Mouse (Mus musculus) CD8-positive naive resting alpha-beta T cell, adult 2 months (primary cell): ENCODE results near the gene Fras1.

ENCODE experiments used
- DNase-seq, 2 experiments: peaks; one replicate each; pipeline ENCODE4 v3.0.0; 2022; ENCODE audit warnings: low read depth in 2 of 2, low spot score in 2 of 2

The Fras1 gene

DNA sequence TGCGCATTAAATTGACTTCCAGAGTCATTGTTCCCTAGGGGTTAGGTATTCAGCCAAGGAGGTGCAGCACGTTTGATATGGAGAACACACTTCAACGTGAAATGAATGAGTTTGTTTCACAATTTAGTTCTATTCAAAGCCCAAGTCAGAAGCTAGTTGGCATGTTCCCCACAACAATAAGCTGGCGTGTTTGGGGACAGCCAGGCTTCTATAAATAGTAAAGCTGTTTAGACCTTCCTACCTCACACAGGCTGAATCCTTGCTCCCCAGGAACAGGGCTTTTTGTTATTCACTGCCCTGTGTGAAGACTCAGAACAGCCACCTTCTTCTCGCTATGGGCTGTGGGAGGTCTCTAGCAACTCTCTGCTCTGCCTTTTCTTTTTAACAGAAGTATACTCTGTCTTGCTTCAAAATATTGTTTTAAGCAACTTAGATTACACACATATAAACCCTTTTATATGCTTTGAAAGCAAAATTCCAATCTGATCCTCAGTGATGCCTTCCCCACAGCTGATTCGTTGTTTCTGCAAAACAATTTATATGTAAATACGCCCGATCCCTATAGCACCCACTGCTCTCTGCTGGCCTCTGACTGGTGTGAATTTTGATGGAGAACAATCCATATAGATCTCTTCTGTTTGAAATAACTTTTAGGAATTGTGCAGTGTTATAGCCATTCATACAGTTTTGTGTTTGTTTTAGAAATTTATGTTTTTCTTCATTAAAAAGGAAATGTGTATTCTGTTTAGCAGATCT is 184.5 kb downstream of the Fras1 start:
- no peak for DNase-seq

DNA sequence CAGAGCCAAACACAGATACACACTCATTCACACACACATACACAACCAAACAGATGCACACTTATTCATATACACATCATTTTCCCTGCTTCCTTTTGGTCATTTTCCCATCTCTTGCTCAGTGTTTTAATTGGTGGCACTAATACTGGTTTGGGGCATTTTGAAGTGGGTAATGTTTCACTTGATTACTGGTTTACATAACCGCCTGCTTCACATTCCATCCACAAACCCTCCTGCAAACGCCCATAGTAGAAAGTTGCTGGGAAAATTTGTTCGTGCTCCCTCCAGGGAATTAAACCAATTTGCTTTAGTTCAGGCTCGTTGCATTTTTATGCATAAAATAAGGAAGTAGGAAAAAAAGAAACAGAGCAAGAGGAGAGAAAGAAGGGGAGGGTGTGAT is 200.8 kb downstream of the Fras1 start:
- DNase-seq: no peak

DNA sequence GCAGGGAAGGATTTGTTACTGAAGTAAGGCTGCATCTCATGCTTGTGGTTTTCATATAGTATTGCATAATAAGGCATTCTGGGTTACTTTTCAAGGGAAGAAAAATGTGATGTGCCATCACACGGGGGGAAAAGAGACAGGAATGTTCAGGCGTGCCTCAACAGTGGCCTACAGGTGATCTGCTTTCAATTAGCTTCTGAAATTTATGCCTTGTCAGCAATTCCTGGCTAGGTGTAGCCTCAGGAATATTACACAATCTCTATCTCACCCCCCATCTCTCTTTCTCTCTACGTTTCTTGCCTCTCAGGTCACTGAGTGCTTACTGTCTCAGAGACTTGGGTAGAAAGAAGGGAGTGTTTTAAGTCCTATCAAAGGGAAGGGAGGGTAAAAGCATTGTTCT is 204.9 kb downstream of the Fras1 start:
- no peak for DNase-seq

DNA sequence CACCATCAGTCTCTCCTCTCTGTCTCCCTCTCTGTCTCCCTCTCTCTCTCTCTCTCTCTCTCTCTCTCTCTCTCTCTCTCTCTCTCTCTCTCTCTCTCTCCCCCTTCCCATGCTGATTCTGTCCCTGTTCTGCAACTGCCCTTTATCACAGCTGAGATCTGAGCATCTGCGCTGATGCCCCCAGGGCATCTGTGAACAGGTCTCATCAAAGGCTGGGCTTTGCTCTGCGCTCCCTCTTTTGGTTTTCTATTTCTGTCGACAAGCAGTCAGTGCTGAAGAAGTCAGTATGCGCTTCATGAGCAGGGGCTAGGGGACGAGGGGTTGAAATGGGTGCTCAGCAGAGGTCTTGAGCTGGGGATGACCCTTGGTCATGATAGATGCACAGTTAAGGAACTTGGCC is 206.2 kb downstream of the Fras1 start:
- DNase-seq: no peak

DNA sequence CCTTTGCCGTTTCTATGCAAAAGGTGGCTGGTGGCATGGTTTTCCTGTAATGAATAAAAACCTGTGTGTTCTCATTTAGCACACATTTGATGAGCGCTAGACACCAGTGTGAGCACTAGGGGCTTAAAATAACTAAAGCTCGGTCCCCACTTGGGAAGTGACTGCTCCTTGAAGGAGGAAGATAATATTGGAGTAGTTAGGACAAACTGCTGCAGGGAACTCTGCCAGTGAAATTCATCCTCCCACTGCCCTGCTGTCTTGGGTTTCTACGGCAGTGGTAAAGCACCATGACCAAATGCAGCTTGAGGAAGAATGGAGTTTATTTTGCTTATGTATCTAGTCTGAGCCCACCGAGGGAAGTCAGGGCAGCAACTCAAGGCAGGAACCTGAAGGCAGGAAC is 211.0 kb downstream of the Fras1 start:
- no peak for DNase-seq

DNA sequence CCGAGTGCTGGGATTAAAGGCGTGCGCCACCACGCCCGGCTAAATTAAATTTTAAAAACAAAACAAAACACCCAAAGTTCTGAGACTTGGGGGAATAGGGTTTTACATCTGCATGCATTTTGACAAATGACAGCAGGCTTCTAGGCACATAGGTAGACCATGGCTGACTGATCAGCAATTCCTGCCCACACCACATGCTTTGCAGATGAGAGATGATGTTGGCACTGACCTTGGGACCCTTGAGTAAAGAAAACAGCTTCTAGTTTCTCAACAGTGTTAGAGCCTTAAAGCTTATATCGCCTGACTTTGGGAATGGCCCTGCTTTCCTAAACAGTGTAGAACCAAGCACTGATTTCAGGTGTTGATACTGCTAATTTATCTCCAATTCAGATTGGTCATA is 216.9 kb downstream of the Fras1 start:
- no peak for DNase-seq

DNA sequence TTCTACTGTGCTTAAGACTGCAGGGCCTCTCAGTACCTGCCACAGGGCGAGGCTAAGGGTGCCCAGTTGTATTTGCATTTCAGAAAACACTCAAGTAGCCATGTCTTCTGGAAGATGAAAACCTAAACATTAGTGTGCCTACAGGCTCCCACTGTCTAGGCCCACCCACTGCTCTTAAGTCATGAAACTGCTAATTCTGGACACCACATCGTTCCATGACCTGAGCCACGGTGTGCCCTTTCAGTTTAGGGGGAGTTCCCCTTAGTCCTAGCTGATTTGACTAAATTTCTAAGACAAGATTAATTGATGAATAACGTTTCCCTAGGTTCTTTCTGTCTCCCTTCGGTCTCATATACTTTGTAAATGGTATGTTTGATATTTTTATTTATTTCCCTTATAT is 222.0 kb downstream of the Fras1 start:
- no peak for DNase-seq

DNA sequence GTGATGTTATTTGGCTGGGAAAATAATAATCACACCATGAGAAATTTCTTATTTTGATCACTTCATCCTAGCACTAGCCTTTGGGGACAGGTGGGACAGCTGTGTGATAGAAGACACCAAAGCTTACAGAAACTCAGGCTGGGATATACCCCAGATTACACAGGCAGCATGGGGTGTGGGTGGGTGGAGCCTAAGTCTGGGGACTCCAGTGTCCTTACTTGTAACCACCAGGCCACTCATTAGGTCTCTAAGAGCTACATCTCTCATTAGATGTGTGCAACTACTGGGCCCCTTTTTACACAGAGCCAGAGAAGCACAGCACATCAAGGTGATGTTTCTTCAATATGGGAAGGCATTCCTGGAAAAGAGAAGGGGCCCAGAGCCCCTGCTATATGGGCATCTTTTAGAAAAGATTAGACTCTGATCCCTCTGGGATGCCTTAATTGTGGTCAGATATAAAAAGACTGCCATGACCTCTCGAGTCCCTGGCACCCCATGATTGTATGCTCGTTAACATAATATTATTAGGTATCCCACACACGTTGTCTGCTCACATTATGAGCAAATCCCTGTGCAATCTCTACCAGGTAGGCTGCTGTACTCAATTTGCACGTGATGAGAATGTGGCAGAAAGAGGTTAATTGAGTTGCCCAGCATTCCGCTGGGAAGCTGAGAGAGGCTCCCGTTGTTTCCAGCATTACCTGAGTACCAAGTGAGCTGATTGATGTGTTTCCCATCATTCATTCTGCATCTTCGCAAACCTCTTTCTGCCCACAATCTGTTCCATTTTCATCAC is 230.4 kb downstream of the Fras1 start:
- DNase-seq: no peak

DNA sequence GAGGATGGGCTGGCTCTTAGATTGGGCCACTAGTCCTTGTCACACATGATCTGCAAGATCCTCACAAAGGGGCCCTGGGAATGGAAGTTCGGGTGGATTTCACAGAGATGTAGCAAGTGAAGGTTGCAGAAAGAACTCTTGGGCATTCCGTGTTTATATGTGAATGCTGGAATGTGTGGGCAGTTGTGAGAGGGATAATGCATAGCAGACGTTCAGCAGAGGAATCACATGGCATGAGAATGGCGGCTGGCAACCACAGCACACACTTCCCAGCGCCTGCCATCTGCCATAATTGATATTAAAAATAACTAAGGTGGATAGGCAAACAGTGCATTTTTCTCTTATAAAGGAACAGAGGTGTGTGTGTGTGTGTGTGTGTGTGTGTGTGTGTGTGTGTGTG is 234.3 kb downstream of the Fras1 start:
- no peak for DNase-seq

DNA sequence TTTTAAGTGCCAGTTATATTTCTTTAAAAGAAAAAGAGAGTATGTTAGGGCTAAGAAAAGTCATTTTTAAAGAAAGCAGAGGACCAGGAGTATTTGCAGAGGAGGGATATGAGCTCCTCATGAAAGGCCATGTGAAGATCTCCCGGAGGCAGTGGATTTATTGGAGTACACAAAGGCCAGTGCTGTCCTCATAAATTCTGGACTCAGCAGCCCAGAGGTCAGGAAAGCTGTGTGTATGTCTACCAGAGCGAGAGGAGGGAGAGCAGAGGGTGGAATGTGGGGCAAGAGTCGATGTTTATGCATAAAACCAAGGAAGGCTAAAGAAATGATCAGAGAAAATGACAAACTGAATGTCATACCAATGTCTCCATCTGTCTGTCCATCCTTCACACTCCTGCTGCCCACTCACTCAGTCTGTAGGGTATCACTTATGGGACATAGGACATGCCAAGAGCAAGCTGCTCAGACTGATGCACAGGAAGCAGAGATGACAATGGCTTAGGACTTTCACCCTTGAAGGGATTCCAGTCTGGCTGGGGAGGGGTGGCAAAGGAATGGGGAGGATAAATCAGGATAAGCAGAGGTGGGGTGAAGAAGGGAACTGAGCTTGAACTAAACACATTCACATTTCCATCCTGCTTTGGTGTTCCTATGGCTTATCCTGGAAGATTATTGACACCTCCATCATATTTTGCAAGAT is 235.0 kb downstream of the Fras1 start:
- DNase-seq: no peak

DNA sequence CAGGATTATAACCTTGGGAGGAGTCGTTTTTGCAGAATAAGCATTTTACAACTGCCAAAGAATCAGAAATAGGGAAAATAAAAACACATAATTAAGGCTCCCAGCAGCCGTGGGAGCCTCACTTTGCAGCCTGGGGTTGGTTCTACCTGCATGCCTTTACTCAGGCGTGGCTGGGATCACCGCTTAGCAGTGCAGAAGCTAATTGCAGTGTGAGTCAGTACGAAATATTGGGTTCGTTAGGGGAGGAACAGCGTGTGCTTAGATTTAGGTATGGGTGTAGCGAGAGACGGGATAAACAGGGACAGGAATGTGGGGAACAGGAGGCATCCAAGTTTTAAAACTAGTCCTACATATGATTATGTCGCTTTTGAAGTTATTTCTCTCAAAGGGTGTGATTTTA is 238.3 kb downstream of the Fras1 start:
- no peak for DNase-seq

DNA sequence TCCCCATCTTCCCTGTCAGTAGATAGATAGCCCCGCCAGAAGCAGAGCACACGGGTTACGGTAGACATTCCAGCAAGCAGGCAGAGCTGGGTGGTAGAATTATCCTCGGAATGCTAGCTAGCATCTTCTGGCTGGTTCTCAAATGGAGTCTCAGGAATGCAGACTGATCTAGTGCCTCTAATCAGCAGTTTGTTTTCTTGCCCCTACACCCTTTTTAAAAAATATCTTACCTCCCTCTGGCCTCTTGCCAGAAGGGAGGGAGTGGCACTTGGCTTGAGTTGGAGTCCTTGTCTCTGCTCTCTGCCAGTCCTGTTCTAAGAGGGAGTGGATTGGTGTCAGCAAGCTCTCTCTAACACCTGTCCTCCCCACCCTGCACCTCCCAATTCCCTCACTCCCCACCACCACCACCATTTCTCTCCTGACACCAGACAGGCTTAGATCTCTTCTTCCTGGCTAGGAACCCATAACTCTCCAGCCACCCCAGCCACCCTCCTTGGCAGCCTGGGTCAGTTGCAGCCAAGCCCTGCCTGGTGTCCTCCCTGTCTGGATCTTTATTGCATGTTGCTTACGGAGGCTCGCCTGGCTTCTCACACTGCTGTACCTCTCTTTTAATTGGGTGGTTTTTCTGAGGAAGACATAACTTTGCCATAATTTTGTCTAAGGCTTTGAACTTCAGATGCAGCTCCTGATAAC is 243.3 kb downstream of the Fras1 start:
- DNase-seq: no peak

DNA sequence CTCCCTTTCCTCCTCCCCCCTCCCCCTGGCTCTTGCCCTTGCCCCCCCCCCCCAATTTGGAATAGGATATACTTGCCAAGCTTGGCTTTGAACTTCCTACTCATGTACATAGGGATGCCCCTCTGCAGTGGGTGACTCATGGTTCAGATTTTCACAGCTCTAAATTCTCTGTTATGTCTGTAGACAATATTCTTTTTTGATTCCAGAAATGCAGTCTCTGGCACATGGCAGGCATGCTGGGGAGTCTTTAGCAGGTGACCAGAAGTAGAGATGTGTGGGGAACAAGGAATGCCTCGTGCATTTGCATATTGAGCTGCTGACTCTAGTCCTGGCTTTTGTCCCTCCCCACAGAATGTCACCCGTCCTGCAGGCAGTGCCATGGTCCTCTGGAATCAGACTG is 244.3 kb downstream of the Fras1 start:
- no peak for DNase-seq

DNA sequence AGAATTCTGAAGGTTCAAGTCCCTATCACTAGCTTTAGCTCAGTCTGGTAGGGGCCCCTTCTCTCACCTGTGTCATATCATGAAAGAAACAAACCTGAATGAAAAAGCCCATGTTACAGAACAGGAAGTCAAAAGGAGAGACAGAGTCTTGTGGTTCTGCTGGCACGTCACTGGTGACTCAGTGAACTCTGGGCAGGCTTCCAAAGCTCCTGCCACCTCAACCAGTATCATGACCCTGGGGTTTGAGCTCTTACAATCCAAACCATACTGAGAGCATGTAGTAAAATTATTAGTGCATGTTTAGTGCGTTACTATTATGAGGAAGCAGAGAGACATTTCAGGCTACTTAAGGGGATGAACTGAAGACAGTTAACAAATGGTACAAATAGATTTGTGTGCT is 246.5 kb downstream of the Fras1 start:
- no peak for DNase-seq

DNA sequence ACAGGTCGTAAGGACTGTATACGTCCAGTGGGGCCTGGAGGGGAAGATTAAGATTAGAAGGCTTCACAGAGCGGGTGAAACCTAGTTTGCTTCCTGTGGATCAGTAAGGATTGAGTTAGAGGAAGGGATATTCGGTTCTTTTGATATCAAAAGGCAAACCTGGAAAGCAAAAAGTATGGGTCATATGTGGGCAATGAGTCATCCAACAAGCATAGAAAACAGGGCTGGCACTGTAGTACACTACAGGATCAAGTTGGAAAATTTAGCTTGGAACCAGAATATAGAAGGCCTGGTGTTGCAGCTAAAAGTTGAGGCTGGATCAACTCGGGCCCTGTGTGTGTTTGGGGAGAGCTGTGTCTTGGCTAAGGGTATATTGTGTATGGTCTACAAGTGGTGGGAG is 246.9 kb downstream of the Fras1 start:
- no peak for DNase-seq

DNA sequence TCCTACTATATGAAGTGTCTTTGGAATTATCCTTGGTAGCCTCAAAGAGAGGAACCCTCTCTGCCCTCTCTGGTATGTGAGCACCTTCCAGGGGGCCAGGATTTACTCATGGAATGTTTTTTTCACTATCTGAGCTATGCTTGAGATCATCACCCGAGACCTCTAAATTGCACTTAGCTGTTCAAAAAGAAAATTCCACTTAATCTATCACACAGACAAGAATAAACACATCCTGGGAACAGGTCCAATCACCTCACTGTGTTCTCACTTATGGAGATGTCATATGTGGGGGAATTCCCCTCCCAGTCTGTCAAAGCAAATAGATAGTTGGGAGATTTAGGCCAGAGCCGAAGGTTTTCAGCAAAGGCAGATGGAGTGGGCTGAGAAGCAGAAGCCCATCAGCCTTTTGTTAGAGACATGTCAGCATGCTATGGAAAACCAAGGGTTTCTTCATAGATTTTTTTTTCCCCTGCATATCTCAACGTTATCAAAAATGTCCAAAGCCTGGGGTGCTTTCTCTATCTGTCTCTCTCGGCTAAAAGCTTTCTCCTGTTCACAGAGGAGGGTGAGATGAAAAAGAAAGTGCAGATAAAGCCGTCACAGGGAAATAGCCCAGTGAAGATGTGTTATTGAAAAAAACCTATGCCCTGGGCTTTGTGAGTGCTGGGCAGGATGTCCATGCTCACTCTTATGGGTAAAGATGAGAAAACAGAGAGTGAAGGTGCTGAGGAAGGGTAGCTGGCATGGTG is 249.0 kb downstream of the Fras1 start:
- DNase-seq: no peak

DNA sequence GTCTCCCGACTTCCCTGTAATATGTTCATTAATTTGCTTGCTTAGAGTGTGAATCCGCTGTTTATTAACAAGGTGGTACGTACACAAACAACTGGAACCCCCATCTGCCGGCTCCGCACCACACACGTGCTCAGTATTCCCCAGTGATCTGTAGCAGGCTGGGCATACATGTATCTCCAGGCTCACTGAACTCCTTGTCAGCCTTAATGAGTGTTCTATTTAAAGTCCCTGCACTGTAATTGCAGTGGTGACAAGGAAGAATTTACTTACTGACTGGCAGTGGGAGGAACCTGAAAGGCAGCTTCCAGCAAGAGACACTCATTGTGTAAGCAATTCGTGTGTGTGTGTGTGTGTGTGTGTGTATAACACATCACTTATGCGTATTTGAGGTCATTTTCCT is 256.1 kb downstream of the Fras1 start:
- no peak for DNase-seq

DNA sequence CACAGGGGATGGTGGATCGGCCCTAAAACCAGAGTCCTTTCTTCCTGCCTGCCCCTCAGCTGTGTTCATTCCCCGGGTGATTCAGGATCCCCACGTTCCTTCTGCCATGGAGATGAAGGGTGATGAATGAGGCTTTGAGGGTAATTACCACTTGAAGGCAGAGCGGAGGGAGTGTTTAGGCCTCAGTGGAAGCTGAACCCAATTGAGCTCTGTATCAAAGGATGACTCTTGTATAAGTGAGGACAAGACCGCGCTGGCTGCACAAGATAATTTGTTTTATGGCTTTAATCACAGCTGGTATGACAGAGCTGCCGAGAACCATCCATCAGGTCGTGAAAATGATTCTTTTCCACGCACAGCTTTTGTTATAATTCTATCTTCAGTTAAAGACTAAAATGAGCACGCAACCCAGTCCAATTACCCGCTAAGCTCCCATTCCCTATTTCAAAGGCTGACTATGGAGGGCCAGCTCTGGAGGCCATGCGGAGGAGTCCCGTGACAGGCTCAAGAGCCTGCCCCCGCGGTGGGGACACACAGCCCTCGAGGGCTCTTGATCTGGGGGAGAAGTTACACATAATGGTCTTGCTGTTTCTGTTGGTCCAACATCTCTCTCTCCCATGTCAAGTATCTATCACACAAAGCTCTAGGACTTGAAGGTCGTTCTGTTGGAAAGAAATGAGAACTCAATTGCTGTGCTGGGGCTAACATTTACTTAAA is 261.5 kb downstream of the Fras1 start:
- DNase-seq: no peak

DNA sequence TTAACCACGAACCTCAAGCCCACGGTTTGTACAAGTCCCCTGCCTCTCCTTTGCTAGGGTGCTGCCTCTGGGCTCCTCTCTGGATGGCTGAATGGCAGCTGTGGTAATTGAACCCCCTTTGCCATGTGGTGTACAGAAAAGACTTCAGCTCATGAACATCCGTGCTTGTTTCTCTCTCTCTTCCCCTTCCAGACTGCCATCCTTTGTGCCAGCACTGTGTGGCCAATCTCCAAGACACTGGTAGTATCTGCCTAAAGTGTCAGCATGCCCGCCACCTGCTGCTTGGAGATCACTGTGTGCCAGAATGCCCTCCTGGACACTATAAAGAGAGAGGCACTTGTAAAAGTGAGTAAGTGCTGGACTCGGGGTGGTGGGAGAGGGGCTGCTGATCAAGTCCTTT is 262.1 kb downstream of the Fras1 start:
- no peak for DNase-seq

DNA sequence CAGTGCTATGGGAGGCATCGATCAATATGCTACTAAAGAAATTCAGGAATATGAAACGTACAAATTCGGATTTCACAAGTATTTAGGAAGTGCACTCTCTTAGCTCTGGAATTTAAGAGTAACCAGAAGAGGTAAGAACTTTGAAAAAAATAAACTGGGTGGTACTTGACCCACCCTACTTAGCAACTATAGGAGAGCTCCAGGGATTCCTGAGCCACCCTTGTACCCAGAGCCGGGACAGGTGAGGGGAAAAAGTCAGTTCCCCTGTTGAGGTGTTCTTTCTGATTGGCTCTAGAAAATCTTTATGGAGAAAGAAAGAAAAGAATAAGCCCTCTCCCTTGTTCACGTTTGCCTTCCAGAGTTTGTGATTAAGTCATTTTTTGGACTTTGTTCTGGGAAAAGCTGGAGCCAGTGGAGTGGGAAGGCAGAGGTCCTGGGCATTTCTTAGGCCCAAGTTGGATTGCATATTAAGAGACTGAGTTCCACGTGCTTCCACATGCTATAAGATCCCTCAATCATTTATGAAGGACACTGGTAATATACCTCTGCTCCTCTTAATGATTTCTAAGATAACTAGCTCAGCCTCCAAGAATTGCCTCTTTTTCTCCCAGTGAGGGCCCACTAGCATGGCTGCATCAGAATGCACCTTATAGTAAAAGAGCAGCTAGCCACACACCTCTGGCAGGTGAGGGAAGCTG is 265.6 kb downstream of the Fras1 start:
- DNase-seq: no peak
